Mouse (Mus musculus) ovary, postnatal 14 days (tissue): ENCODE measurements around the gene Gm10668.
"Not testable (repeated sequence)": the region's sequence is repeated elsewhere in the genome, so short reads cannot be mapped to it uniquely, and the experiment has no call there.

ENCODE experiments used
- DNase-seq: peaks from one replicate; pipeline ENCODE4 v3.0.0; 2022; ENCODE audit warnings: low spot score

Gm10668 gene

DNA sequence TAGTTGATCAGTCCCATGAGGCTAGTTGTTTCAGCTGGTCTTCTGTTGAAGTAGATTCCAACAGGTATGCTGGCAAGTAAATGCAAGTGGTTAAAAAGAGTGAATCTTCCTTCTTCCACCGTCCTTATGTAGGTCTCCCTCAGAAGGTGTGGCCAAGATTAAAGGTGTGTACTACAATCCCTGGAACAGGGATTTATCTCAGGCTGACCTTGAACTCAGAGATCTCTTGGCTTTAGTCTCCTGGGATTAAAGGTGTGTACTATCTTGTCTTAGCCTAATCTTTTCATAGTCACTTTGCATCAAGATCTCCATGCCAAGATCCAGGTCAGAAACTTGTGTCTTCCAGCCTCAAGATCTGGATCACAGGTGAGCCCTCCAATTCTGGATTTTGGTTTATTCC, at the start of gene Gm10668:
Gm10668 (minus strand) TSS at position 101 of the 400 bp plus-strand sequence.
- DNase-seq = not testable (repeated sequence)

DNA sequence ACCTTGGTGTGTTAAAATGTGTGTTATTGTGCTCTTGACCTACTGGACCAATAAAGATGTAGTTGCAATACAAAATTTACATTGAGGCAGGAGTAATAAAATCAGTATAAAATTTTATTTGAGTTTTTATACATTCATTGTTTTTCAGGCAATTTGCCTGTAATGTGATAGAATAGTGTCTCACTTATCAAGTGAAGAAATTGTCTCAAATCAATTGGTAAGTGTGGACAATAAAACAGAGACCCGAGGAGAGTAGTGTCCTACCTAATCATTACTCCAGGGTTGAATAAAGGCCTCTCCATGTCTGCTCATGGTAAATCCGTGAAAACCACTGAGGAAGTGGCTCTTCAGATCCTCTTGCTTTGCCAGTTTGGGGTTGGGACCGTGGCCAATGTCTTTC, 40.5 kb upstream of the Gm10668 start, which contains the start of gene Vmn1r112:
Vmn1r112 (plus strand) TSS at position 301 of the 400 bp plus-strand sequence.
- not testable (repeated sequence) for DNase-seq

DNA sequence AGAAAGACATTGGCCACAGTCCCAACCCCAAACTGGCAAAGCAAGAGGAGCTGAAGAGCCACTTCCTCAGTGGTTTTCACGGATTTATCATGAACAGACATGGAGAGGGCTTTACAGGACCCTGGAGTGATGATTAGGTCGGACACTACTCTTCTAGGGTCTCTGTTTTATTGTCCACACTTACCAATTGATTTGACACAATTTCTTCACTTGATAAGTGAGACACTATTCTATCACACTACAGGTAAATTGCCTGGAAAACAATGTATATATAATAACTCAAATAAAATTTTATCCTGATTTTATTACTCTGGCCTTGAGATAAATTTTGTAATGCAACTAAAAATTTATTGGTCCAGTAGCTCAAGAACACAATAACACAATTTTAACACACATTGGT, 27.3 kb downstream of the Gm10668 start, which contains the start of gene Vmn1r111:
Vmn1r111 (minus strand) TSS at position 101 of the 400 bp plus-strand sequence.
- DNase-seq = not testable (repeated sequence)
